Mouse (Mus musculus): ENCODE data around the gene Clcnka.

The Clcnka gene

DNA sequence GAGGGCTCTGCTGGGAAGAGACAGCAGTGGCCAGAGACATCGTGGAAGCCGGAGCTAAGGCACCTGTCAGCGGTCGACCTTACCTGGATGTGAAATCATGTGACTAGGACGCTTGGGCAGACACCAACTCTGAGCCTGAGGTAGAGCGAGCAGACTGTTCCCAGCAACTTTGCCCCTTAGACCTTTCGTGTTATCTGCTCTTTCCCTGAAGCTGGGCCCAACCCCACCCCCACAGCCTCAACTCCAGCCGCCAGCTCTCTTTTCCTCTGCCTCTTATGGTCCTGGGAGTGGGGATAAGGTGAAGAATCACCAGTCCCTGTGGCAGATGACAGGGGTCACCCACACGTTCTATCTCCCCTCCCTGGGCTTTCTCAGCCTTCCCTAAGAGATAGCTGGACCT is 22.4 kb upstream of the Clcnka start:
- no peak for DNase-seq

DNA sequence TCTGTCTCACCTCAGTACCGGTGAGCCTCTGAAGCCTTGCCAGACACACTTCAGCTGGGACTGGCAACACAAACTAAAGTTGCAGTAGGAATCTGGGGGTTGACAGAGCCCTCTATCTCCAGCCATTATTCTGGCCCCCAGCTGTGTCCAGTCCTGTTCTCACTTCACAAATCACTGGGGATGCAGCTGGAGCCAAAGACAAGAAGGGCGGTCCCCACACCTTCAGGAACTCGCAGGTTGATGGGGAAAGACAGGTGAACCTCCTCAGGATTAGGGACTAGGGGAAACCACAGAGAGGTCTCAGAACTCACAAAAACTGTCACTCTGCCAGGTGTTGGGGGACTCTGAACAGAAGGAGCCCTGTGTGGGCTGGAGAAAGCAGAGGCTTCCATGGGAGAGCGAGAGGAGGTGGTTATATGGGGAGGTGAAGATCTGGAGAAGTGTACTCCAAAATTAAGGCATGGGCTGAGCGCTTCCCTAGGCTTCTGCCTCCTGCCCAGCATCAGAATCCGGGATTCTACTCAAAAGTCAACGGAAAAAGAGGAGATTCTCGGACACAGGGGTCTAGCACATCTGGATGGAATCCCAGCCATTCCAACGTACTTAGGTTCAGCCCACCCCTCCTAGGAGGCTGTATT is 21.8 kb upstream of the Clcnka start, which contains the start of gene Hspb7:
Gene Hspb7 (plus strand): TSS at position 588 of the 638 bp plus-strand sequence.
- no peak for DNase-seq

DNA sequence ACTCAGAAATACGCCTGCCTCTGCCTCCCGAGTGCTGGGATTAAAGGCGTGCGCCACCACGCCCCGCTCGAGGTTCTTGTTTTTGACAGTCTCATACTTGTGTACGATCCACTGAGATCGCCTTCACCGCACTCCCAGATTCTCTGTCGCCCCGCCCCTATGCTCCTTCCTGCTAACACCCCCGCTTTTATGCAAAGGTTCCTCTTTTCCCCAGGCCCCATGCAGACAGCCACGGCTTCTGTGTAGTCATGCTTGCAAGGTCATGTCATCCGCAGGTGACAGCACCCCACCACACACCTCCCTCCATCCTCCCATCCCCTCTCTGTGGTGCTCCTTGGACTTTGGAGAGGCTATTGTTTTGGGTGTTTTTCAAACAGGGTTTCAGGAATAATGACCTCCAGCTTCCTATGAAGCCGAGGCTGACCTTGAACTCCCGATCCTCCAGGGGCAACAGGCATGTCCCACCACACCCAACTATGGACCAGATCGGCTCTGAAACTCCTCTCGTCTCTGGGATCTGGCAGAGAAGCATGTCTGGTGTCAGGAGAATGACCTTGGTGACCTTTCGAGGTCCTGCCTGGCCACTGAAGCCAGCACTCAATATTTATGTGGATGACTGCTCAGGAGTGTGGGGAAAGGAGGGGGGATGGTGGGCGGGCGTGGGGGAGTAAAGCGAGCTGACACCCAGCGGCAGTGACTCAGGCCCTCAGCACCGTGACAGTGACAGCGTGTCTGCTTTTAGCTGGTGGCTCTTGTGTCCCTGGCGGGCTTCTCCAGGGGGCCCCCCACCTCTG is 21.1 kb upstream of the Clcnka start:
- peak; percentile 46 for DNase-seq

DNA sequence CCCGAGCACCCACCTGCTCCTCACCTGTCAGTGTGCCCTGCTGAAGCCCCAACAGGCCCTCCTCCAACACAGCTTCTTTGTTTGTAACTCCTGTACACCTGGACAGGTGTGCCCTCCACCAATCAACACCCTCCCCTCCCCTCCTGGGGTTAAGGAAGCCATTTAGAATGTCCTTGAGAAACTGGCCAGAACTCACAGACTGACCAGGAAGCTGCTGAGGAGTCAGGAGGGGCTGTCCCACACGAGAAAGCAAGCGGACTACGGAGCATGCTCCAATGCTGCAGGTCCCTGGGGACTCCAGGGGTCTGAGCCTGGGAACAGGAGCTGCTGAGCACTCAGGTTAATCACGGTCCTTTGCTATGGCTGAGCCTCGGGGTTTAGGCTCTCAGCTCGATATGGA is 17.4 kb upstream of the Clcnka start, which contains the start of gene Clcnkb:
Gene Clcnkb (minus strand): TSS at position 91 of the 400 bp plus-strand sequence.
- DNase-seq = peak; percentile 68

DNA sequence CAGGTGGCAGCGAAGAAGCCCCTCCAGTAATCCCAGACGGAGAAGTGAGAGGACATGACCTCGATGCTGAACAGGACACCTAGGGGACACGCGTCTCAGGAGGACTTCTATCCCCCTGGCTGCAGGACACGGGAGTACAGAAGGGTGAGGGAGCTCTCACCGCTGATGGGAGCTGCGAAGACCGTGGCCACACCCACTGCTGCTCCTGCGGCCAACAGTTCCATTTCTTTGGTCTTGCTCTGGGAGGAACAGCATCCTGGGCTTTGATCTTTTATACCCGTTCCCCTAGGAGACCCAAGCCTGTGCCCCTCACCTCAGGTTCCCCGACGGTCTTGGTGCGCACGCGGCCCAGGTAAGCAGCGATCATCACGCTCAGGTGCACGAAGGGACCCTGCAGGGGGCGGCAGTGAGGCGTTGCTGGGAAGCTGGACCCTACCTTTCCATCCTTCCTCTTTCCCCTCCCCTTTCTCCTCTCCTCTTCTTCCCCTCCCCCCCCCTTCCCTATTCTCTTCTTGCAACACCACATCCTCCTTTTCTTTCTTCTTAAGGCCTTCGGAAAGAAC is 13.0 kb upstream of the Clcnka start:
- DNase-seq = no peak

DNA sequence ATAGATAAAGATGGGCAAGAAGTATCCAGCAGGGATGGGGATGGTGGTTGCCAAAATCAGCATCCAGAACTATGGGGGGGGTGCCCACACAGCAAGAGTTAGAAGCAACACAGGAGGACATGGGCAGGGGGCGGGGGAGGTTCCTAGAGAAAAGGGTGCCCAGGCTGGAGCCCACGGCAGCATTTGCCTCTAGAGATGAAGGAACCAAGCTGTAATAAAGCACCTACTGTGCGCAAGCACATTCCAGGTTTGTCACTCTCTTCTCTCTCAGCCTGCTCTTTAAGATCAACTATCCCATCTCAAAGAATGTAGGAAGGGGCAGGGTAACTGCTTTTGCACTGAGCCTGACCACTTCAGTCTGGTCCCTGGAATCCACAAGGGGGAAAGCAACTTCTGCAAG is 10.1 kb upstream of the Clcnka start:
- no peak for DNase-seq

DNA sequence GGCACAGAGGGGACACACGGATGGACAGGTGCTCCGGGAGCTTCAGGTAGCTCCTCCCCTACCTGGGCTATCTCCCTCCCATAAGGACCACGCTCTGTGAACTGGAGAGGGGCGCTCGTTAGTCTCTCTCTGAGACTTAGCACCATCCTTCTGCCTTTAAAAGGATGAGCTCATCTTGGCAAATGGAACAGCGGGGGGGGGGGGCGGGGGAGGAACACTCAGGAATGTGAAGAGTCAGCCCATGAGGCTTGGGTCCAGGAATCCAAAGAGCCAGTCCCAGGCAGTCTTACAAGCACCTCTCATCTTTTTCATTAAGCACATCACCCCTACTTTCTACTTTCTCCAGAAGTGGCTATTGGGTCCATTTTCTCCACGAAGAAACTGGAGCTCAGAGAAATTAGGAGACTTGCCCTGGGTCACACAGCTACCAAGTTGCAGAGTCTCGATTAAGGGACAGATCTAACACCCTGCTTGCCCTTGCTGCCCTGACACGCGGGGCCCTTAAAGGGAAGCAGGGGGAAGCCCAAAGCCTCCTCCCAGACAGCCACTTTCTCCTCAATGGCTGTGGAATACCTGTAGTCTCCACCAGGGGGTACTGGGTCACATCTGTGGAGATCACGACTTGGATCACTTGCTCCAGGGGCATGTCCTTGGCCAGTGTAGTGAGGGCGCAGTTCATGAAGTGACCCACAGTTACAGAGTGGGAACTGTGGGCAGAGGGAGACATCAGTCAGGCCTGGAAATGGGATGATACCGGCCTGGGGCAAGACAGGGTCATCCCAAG is 8.2 kb upstream of the Clcnka start:
- DNase-seq = peak; percentile 72

DNA sequence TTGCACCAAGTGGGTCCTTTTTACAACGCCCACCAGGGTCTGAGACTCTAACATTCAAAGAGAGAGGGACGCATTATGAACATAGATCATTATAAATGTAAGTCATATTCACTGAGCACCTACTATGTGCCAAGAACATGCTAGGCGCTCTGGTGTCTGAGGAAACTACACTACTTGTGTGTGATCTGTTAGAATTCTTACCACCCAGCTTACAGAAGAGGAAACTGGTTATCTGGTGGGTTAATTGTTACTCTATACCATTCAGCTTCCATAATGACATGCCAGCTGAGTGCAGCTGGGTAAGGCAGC is 6.7 kb upstream of the Clcnka start:
- DNase-seq = no peak

DNA sequence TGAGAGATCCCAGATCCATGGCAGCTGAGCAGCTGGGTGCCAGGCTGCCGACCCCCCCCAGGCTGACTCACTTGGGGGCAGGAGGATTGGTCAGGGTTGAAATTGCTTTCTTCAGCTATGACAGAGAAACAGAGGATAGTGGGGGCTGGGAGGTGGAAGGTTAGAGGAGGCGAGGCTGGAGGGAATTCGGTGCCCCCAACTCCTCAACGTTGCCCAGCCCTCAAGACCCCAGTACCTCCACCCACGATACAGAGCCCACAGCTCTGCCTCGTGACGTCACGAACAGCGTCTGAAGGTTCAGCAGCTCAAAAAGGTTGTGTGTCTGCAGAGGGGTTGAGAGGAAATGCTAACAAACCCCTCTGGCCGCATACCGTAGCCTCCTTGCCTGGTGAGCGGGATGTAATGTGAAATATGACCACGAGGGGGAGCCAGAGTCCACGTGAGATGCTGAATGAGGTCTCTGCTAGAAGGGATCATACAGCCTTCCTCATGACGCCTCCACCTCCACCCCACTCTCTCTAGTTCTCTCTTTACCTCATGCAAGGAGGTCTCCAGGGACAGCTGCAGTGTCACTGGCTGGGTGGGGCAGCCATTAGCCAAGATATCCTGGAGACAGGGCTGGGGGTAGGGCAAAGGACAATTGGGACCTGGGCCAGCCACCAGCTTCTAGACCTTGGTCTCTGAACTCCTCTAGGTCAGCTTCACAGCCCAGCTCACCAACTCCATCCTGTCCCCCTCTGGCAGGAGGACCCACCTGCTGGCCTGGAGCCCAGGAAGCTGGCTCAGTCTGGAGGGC is 6.2 kb upstream of the Clcnka start:
- peak; percentile 91 for DNase-seq

DNA sequence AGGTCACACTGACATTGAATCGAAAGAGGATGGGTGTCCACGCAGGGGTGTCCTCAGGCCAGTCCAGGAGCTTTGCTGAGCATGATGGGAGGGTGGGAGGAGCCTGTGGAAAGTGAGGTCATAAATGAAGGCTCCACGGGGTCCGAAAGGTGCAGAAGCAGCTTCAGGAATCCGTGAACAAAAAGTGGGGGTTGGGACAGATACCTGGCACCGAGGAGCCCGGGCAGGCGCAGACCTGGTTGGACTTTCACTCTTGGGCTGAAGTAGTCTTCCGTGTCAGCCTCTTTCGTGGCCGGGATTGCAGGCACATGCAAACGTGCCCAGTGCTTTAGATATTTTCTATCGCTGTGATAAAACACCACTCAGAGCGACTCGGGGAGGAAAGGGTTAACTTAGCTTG is 1.6 kb upstream of the Clcnka start:
- peak; percentile 60 for DNase-seq

DNA sequence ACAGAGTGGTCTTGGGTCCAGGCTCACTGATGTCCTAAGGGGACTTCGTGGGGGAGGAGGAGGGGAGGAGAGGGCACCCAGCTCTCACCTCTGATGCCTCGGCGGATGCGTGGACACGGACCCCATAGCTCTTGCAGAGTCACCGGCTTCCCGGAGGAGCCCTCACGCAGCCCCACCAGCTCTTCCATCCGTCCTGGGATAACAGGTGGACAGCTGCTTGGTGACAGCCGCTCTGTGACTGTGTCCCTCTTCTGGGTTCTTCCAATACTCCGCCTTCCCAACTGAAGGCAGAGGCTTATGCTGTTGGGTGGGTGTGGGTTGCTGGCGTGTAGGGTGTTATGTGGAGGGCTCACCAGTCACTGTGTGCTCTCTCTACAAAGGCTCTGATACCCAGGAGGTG is 663 bp downstream of the Clcnka start:
- DNase-seq = no peak

DNA sequence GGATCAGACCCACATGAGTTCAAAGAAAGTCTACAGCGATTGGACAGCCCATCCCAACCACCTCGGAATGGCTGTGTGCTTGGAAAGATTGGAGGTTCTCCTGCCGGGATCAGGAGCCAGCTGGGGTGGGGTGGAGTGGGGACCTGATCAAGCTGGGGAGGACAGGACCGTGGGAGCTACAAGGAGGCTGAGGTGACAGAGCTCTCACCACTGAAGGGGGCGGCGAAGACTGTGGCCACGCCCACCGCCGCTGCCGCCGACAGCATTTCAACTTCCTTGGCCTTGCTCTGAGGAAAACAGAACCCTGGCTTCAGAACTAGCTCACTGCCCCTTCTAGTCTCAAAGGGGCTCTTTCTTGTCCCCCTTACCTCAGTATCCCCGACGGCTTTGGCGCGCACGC is 3.8 kb downstream of the Clcnka start:
- no peak for DNase-seq

DNA sequence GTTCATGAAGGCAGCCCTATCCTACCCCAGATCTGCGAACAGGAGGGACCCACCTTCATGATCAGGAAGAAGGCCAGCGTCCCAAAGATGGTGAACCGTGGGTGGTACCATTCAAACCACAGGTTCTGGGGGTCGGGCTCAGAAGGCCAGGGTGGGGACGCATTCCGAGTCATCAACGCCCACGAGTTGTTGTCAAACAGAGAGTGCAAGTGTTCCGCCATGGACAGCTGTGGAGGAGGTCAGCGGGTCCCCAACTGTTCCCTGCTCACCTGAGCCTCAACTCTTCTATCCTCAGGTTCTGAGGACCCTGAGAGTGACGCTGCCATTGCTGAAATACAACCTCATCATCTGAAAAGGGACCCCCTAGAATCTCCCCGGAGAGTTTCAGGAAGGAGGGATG is 7.2 kb downstream of the Clcnka start:
- DNase-seq = no peak

DNA sequence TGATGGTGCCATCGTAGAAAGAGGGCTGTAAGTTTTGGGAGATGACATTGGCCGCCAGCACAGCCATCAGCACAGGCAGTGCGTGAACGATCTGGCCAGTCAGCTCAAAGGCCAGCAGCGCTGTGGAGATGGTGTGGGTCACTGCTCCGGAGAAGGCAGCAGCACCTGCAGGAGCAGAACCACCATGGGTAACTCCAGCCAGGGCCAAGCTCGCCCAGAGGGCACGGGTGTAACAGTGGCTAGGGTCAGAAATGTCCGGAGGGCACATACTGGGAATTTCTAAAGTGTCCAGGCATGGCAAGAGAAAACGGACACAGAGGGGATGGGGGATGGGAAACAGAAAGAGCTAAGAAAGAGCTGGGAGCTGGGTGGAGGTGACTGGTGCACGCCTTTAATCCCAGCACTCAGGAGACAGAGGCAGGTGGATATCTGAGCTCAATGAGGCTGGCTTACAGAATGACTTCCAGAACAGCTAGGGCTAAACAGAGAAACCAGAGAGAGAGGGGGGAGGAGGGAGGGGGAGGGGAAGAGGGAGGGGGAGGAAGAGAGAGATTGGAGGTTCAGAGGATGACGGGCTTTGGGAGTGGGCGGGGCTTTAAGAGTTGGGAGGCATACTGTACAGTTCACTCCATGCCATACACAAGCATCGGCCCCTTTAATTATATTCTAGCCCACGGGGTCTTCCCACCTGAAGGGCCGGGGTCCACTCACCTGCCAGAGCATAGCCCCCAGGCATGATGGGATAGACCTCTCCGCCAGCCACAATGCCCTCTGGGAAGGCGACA is 9.0 kb downstream of the Clcnka start:
- DNase-seq = no peak

DNA sequence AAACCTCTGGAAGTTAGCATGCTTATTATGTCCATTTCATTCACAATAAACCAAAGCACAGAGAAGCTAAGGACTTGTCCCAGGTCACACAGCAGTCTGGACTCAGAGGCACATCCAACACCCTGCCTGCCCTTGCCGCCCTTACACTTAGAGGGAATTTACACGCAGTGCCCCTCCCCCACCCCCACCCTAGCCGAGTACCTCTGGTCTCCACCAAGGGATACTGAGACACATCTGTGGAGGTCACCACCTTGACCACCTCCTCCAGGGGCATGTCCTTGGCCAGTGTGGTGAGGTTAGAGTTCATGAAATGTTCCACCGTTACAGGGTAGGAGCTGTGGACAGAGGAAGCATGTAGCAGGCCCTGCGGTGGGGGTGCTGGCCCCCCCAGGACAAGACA is 10.6 kb downstream of the Clcnka start:
- no peak for DNase-seq

DNA sequence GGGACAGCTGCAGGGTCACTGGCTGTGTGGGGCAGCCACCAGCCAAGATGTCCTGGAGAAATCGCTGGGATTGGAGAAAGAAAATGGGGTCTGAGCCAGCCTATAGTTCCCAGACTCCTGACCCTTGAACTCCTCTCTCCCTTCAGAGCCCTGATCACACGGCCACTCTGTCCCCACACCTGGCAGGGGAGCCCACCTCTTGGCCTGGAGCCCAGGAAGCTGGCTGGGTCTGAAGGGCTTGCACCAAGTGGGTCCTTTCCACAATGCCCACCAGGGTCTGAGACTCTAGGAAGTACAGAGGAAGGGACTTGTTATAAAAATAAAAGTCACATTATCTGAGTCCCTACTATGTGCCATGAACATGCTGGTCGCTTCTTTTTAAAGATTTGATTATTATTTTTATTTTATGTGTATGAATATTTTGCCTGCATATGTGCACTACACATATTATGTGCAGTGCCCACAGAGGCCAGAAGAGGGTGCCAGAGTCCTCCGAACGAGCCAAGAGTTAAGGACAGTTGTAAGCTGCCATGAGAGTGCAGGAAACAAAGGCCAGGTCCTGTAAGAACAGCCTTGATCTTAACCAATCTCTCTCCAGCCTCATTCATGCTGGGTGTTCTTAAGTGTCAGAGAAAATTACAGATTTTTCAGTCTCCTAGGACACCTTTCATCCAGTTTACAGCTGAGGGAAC is 11.3 kb downstream of the Clcnka start:
- DNase-seq = peak; percentile 84

DNA sequence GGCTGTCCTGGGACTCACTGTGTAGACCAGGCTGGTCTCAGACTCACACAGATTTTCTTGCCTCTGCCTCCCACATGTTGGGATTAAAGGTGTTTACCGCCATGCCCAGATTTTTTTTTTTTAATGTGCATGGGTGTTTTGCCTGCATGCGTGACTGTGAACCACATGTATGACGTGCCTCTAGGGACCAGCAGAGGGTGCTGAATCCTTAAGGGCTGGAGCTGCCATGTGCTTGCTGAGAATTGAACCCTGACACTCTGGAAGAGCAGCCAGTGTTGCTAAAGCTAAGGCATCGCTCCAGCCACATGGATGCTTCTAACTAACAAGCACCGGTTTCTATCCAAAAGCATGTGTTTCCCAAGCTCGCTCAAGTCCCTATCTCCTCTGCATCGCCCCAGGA is 12.4 kb downstream of the Clcnka start:
- no peak for DNase-seq

DNA sequence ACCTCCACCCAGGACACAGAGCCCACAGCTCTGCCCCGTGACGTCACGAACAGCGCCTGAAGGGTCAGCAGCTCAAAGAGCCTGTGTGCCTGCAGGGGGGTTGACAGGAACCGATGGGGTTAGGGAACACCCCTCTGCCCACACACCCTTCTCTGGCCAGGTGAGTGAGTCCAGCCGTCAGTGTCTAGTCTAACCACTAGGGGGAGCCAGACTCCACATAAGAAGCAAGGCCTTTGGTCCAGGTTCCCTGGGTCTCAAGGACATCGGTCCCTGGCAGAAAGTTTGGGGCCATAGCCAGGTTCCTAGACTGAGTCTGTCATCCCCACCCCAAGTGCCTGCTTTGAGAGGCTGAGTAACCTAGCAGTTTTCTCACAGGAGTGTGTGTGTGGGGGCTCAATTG is 13.2 kb downstream of the Clcnka start:
- peak; percentile 67 for DNase-seq

DNA sequence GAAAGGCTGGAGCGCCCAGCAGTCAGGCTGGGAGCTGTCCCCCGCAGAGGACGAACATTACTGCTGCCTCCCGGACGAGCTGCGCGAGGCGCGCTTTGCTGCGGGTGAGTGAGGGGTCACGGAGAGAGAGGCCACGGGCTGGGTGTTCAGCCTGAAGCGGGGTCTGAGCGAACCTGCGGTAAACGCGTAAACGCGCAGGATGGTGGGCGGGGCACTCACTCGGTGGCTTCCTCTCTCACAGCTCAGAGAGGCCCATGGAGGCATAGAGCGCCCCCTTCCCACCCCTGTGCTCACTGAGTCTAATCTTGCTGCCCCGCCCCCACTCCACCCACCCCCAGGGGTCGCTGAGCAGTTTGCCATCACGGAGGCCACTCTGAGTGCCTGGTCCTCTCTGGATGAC is 16.1 kb downstream of the Clcnka start:
- peak; percentile 43 for DNase-seq

DNA sequence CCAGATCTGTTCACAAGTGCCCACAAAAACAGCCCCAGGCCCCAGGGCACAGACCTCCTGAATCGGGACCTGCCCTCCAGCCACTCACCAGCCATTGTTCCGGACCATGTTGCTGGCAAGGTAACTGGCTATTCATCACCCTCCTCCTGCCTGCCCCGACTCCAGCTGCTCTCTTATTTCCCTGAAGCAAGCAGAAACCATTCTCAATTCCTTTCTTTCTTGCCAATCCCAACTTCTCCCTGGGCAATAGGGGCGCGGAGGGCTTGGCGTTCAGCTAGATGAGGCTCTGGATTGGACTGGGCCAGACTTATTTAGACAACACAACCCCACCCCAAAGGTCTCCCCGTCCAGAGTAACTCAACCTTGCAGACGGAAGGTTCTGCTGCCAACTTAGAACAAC is 18.9 kb downstream of the Clcnka start:
- DNase-seq = no peak

DNA sequence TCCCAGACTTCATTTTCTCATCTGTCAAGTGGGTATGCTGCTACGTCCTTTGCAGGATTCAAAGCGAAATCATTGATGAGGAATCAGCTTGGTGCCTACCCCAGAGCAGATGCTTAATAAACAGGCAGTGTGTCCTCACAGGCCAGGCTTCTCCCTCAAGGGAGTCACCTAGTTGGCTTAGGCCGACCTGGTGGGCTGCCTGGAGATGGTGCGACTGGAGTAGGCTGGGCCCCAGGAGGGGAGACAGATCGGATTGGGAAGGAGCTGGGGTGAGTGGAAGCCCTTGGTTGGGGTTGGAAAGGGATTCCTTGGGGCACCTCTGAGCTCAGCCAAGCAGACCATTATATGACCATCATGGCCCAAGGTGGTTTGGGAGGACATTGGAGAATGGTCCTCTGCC is 26.1 kb downstream of the Clcnka start:
- DNase-seq = no peak
